Mouse (Mus musculus): ENCODE measurements around the gene Ticam1. TPM values are rescaled to one million over a fixed set of nuclear protein-coding genes. Genes with fewer than 3 reads are reported as not detected.
A peak's percentile ranks its signal among the peaks of the same experiment; 100 is the strongest.

The Ticam1 gene
- polyA plus RNA-seq, 1 experiment from 2014 or later, result 5.7 TPM

DNA sequence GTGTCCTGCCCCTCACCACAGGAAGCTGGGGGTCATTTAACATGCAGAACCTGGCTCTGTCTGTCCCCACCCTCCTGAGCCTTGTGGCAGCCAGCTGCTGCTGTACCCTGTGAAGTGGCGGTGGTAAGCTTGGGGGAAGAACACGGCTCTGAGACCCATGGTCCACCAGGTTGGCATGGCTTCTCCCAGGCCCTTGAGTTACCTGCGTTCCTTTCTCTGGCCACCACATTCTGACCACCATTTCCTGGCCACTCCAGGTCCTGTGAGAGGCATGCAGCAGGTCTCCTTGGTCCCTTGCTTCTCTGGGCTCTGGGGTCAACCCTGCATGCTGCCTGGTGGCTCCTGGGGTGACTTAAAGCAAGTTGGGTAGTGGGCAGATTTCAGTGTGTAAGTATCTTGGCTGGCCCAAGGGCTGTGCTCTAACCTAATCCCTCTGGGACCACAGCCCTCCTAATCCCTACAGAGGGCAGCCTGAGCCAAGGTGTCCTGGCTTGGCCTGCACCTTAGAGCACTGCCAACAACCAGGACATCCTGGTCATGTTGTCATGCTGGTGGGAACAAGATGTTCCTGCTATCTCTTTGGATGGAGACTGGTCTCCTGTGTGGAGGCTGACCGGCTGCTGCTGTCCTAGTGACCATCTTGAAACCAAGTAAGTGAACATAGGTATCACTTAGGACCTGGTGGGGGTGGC is 16.1 kb upstream of the Ticam1 start, which contains the start of gene Plin3:
Gene Plin3, minus strand, starts transcription at position 343 of the 692 bp plus-strand sequence.
- ATAC-seq (ENCODE audit: low read depth), result no peak
- Histone ChIP-seq H3K9ac (ENCODE audit: low read length) (no peak within 1 kb of the TSS; the same call in 1 of the 2 replicates), H3K27me3 (ENCODE audit: control insufficient read depth, insufficient read depth, low read depth, low read length) (no peaks in the 10 kb centered on the region), H3K4me2 (ENCODE audit: low read depth, low read length) (no peak within 1 kb of the TSS), H3K4me1 (replicated peaks; ENCODE audit: control insufficient read depth, insufficient read depth, low read length) (peaks cover 25% of the 10 kb centered on the region), H3K4me3 (ENCODE audit: low read length) (no peak within 1 kb of the TSS), H3K36me3 (ENCODE audit: control insufficient read depth, insufficient read depth, low read length) (no peaks in the 10 kb centered on the region), H3K9me3 (ENCODE audit: control insufficient read depth, low read length) (no peaks in the 10 kb centered on the region), H3K27ac (ENCODE audit: low read length) (peak within 1 kb of the TSS; percentile 97)
- 88% methylated on average over 4 of the region's 4 CpGs for WGBS

DNA sequence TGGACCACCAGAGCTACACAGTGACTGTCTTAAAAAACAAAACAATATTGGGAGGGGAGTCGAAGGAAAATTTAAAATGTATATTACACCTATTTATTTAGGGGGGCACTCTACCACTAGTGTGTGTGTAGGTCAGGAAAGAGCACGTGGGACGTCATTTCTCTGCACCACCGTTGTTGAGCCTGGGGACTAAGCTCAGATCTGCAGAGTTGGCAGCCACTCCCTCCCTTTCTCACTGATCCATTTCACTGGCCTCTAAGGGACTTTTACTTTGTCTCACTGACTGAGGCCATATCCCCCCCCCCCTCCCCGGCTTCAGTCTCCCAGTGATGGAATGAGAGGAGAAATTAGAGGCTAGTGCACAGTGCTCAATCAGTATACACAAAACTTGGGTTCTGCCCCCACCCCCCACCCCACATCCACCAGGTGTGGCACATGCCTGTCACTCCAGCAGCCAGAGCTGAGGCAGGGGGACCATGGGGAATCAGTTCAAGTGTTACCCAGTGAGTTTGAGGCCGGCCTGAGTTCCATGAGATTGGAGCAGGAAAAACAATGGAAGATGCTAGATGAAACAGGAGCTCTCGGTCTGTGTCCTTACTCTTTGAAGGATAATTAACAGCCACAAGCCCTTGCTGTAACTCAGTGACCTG is 15.4 kb upstream of the Ticam1 start:
- no peak for ATAC-seq (ENCODE audit: low read depth)
- 89% methylated on average over 7 of the region's 7 CpGs for WGBS
- Histone ChIP-seq H3K4me3 (ENCODE audit: low read length) (no peak overlapping the region), H3K36me3 (ENCODE audit: control insufficient read depth, insufficient read depth, low read length) (no peaks in the 10 kb centered on the region), H3K9me3 (ENCODE audit: control insufficient read depth, low read length) (no peaks in the 10 kb centered on the region), H3K4me2 (ENCODE audit: low read depth, low read length) (no peak overlapping the region), H3K27me3 (ENCODE audit: control insufficient read depth, insufficient read depth, low read depth, low read length) (no peaks in the 10 kb centered on the region), H3K9ac (ENCODE audit: low read length) (peak overlapping the region; percentile 65; the same call in 1 of the 2 replicates), H3K27ac (ENCODE audit: low read length) (peak overlapping the region; percentile 97), H3K4me1 (replicated peaks; ENCODE audit: control insufficient read depth, insufficient read depth, low read length) (peaks cover 29% of the 10 kb centered on the region)

DNA sequence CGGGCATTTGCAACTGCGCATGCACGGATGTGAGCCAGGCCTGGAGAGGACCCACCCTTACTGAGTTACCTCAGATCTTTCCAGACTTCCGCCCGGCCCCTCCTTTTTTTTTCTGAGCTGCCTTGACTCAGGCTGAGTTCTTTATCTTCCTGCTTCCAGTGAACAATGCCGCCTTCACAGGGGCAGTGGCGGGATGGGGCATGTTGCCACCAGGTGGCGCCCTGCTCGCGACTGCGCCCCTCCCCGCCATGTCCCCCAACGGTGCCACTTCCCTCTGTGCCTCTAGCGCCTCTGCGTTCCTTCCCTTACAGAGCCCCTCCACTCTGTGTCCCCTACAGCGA is 14.6 kb upstream of the Ticam1 start:
- H3K27ac ChIP-seq (ENCODE audit: low read length), result peak overlapping the region; percentile 97
- under 1% methylated on average over 16 of the region's 16 CpGs for WGBS
- ATAC-seq (ENCODE audit: low read depth), result peak; percentile 93
- peak overlapping the region; percentile 17 for H3K4me3 ChIP-seq (ENCODE audit: low read length)
- H3K27me3 ChIP-seq (ENCODE audit: control insufficient read depth, insufficient read depth, low read depth, low read length), result no peaks in the 10 kb centered on the region
- peak overlapping the region; percentile 65 for H3K9ac ChIP-seq (ENCODE audit: low read length)
- H3K4me1 ChIP-seq (replicated peaks; ENCODE audit: control insufficient read depth, insufficient read depth, low read length), result peaks cover 31% of the 10 kb centered on the region
- peaks cover 7% of the 10 kb centered on the region for H3K36me3 ChIP-seq (ENCODE audit: control insufficient read depth, insufficient read depth, low read length)
- H3K9me3 ChIP-seq (ENCODE audit: control insufficient read depth, low read length), result no peaks in the 10 kb centered on the region
- H3K4me2 ChIP-seq (ENCODE audit: low read depth, low read length), result peak overlapping the region; percentile 82

DNA sequence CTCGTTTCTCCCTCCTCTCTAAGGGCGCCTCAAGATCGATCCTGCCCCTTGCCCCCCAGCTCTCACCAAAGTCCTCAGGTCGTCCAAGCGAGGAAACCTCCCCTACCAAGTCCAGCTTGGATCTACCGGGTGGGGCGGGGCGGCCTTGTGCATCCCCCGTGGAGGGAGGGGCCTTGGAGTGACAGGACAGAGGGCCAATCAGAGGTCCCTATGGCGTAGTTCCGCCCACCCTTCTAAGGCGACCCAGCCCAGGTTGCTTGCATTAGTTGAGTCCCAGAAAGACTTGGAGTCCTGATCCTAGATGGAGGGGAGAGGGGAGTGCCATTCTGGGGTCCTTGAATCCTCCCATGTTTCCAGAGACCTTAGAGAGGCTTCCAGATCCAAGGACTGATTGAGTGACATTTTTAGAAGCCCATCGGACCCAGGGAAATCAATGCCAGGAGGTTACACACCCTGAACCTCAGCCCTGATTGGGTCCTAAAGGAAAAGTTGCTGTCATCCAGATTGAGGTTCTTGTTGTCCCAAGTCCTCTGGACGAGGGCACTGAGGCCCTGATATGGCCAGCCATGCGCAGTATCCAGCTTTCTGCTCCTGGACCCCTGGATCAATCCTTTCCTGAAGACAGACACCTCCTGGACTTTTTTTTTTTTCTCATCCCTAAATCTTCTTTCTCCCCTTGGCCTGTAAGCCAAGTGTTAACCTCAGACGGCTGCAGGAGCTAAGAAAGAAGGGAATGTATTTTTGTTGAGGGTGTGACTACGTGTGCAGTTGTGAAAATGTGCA is 14.0 kb upstream of the Ticam1 start:
- Histone ChIP-seq H3K4me1 (replicated peaks; ENCODE audit: control insufficient read depth, insufficient read depth, low read length) (peaks cover 31% of the 10 kb centered on the region), H3K4me3 (ENCODE audit: low read length) (peak overlapping the region; percentile 68), H3K36me3 (ENCODE audit: control insufficient read depth, insufficient read depth, low read length) (peaks cover 13% of the 10 kb centered on the region), H3K4me2 (ENCODE audit: low read depth, low read length) (peak overlapping the region; percentile 82), H3K9ac (ENCODE audit: low read length) (peak overlapping the region; percentile 81), H3K27ac (ENCODE audit: low read length) (peak overlapping the region; percentile 97), H3K9me3 (ENCODE audit: control insufficient read depth, low read length) (no peaks in the 10 kb centered on the region), H3K27me3 (ENCODE audit: control insufficient read depth, insufficient read depth, low read depth, low read length) (no peaks in the 10 kb centered on the region)
- ATAC-seq (ENCODE audit: low read depth), result peak; percentile 93
- WGBS, result 3% methylated on average over 17 of the region's 17 CpGs

DNA sequence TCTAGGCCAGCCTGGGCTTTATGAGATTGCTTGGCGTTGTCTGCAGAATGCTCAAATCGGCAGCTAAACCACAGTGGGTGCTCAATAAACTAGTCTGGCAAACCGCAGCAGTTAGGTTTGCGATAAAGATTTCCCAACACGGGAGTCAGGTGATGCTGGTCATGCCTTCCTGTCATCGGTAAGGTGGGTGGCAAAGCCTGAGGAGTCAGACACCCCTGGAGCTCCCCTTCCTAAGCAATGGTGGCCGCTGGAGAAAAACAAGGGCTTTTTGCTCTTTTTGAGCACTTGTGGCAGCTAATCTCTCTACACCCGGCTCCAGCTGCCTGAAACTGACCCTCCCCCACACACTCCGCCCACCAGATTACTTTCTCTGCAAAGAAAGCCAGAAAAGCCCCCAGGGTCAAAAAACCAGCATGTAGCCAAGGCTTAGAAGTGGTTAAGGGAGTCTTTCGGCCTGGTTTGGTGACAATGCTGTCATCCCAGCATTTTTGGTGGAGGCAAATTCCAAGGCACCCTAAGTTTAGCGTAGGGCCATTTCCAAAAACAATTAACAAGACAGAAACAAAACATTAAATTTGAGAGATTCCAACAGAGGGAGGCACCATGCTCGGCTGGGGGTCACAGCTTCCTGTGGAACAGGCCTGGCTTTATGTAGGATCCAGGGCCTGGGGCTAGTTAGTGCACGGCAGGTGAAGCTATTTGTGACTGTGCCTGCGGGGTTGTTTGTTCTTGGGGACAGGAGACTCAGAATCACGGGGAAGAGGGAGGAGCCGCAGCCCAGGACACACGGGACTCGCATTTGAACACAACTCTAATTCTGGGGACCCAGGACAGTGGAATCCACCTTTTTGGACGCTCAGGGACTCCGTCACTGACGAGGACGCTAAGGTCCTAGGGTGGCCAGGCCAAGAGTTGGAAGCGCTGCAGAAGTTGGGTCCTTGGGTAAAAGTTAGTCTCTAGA is 13.1 kb upstream of the Ticam1 start:
- no peaks in the 10 kb centered on the region for H3K9me3 ChIP-seq (ENCODE audit: control insufficient read depth, low read length)
- WGBS, result 2% methylated on average over 23 of the region's 23 CpGs
- peak overlapping the region; percentile 97 for H3K27ac ChIP-seq (ENCODE audit: low read length)
- peak overlapping the region; percentile 68 for H3K4me3 ChIP-seq (ENCODE audit: low read length)
- H3K4me2 ChIP-seq (ENCODE audit: low read depth, low read length), result peak overlapping the region; percentile 82
- H3K4me1 ChIP-seq (replicated peaks; ENCODE audit: control insufficient read depth, insufficient read depth, low read length), result peaks cover 31% of the 10 kb centered on the region
- no peaks in the 10 kb centered on the region for H3K27me3 ChIP-seq (ENCODE audit: control insufficient read depth, insufficient read depth, low read depth, low read length)
- peaks cover 21% of the 10 kb centered on the region for H3K36me3 ChIP-seq (ENCODE audit: control insufficient read depth, insufficient read depth, low read length)
- H3K9ac ChIP-seq (ENCODE audit: low read length), result peak overlapping the region; percentile 81
- peak; percentile 8 for ATAC-seq (ENCODE audit: low read depth)

DNA sequence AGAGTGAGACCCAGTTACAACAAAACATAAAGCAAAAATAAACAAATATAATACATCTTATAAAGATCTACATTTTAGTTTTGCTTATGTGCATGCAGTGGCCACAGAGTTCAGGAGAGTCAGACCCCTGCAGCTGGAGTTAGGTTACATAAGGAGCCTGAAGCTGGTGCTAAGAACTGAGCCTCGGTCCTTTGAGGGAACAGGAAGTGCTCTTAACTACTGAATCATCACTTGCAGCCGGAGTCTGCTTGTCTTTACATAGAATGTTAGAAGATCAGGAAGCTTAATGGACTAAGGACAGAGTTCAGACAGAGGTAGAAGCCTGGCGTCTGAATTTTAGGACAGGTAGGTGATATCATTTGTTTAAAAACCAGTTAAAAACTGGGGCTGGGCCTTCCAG is 12.3 kb upstream of the Ticam1 start:
- Histone ChIP-seq H3K4me1 (replicated peaks; ENCODE audit: control insufficient read depth, insufficient read depth, low read length) (peaks cover 31% of the 10 kb centered on the region), H3K36me3 (ENCODE audit: control insufficient read depth, insufficient read depth, low read length) (peaks cover 28% of the 10 kb centered on the region), H3K4me2 (ENCODE audit: low read depth, low read length) (peak overlapping the region; percentile 82), H3K4me3 (ENCODE audit: low read length) (peak overlapping the region; percentile 68), H3K9me3 (ENCODE audit: control insufficient read depth, low read length) (no peaks in the 10 kb centered on the region), H3K27me3 (ENCODE audit: control insufficient read depth, insufficient read depth, low read depth, low read length) (no peaks in the 10 kb centered on the region), H3K27ac (ENCODE audit: low read length) (peak overlapping the region; percentile 97), H3K9ac (ENCODE audit: low read length) (peak overlapping the region; percentile 81)
- WGBS, result 28% methylated on average over 3 of the region's 3 CpGs
- ATAC-seq (ENCODE audit: low read depth), result no peak

DNA sequence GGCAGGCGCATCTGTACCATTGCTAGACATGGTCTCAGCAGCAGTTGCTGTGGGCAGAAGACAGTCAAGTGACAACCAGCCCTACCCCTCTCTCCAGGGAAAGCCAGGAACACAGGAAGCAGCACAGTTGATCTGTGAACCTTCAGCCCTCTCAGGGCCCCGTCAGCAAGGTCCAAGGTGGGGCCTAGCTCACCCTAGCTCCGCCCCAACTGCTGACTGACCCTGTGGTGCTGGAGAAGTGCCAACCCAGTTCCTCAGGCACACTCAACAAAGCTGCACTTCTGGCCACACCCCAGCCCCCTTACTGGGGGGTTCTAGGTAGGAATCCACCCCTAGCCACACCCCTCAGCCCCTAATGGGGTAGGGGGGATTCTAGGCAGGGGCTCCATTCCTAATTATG is 11.2 kb upstream of the Ticam1 start:
- H3K27me3 ChIP-seq (ENCODE audit: control insufficient read depth, insufficient read depth, low read depth, low read length), result no peaks in the 10 kb centered on the region
- peaks cover 31% of the 10 kb centered on the region for H3K4me1 ChIP-seq (replicated peaks; ENCODE audit: control insufficient read depth, insufficient read depth, low read length)
- H3K36me3 ChIP-seq (ENCODE audit: control insufficient read depth, insufficient read depth, low read length), result peaks cover 33% of the 10 kb centered on the region
- WGBS, result 39% methylated on average over 3 of the region's 3 CpGs
- H3K4me3 ChIP-seq (ENCODE audit: low read length), result no peak overlapping the region; the same call in 1 of the 2 replicates
- no peaks in the 10 kb centered on the region for H3K9me3 ChIP-seq (ENCODE audit: control insufficient read depth, low read length)
- no peak for ATAC-seq (ENCODE audit: low read depth)
- H3K4me2 ChIP-seq (ENCODE audit: low read depth, low read length), result peak overlapping the region; percentile 48
- peak overlapping the region; percentile 53 for H3K27ac ChIP-seq (ENCODE audit: low read length)
- peak overlapping the region; percentile 47; the same call in 1 of the 2 replicates for H3K9ac ChIP-seq (ENCODE audit: low read length)

DNA sequence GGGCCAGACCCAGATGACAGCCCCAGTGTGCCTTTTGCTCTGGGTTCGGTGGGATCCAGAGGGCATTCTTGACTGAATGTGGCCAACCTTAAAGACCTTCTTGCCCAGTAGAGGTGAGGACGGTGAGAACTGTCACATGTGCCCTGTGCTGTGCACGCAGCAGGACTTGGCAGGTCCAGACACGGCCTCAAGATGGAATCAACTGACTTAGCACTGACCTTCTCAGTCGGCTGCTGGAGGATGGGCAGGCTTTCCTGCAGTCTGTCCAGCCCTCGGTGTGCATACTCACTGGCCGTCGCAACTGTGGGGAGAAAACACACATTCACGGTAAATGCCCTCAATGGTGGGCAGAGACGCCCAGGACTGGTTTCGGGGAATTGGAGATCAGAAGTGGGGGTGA is 9.4 kb upstream of the Ticam1 start:
- Histone ChIP-seq H3K4me1 (replicated peaks; ENCODE audit: control insufficient read depth, insufficient read depth, low read length) (peaks cover 29% of the 10 kb centered on the region), H3K4me2 (ENCODE audit: low read depth, low read length) (no peak overlapping the region), H3K9me3 (ENCODE audit: control insufficient read depth, low read length) (no peaks in the 10 kb centered on the region), H3K36me3 (ENCODE audit: control insufficient read depth, insufficient read depth, low read length) (peaks cover 40% of the 10 kb centered on the region), H3K4me3 (ENCODE audit: low read length) (no peak overlapping the region), H3K27ac (ENCODE audit: low read length) (no peak overlapping the region), H3K9ac (ENCODE audit: low read length) (no peak overlapping the region), H3K27me3 (ENCODE audit: control insufficient read depth, insufficient read depth, low read depth, low read length) (no peaks in the 10 kb centered on the region)
- WGBS, result 91% methylated on average over 11 of the region's 11 CpGs
- no peak for ATAC-seq (ENCODE audit: low read depth)
